Mouse (Mus musculus) adrenal gland (tissue): ENCODE data around the gene Prrt1.

Experiments used
- intact Hi-C: fragments of 180-260 bp; cut with DNase I; formaldehyde crosslinking; loops from one replicate; pipeline ENCODE4 v1.15.1; 2025

Gene Prrt1

GRCm38 (mm10) chr17:34663558-34663957 is 34.2 kb downstream of the Prrt1 start:
- intact Hi-C loops, result no loop called here

- intact Hi-C loops, result no loop called here
These were observed 35.1 kb downstream of the Prrt1 start for GRCm38 (mm10) chr17:34664472-34664871.

- intact Hi-C loops, result no loop called here
These were observed 40.9 kb downstream of the Prrt1 start, which contains the start of gene Tnxb for GRCm38 (mm10) chr17:34670235-34670634. Tnxb (plus strand) TSS chr17:34670535.

GRCm38 (mm10) chr17:34671151-34672066 is 42.1 kb downstream of the Prrt1 start:
- intact Hi-C loops, result no loop called here

GRCm38 (mm10) chr17:34672246-34672792 is 43.0 kb downstream of the Prrt1 start:
- intact Hi-C loops, result no loop called here

- intact Hi-C loops, result no loop called here
These were observed 43.8 kb downstream of the Prrt1 start for GRCm38 (mm10) chr17:34673139-34673538.

GRCm38 (mm10) chr17:34674524-34675204 is 45.3 kb downstream of the Prrt1 start:
- intact Hi-C loops, result no loop called here

GRCm38 (mm10) chr17:34675205-34676092 is 46.1 kb downstream of the Prrt1 start:
- intact Hi-C loops, result no loop called here

GRCm38 (mm10) chr17:34676093-34676460 is 46.7 kb downstream of the Prrt1 start:
- intact Hi-C loops, result no loop called here

- intact Hi-C loops, result no loop called here
These were observed 47.3 kb downstream of the Prrt1 start for GRCm38 (mm10) chr17:34676671-34677070.

- intact Hi-C loops, result no loop called here
These were observed 50.9 kb downstream of the Prrt1 start for GRCm38 (mm10) chr17:34680191-34680590.

- intact Hi-C loops, result no loop called here
These were observed 51.3 kb downstream of the Prrt1 start for GRCm38 (mm10) chr17:34680621-34681020.

- intact Hi-C loops, result no loop called here
These were observed 51.8 kb downstream of the Prrt1 start for GRCm38 (mm10) chr17:34681132-34681571.

GRCm38 (mm10) chr17:34681881-34682536 is 52.7 kb downstream of the Prrt1 start:
- intact Hi-C loops, result no loop called here
